Mouse (Mus musculus) lung, postnatal 0 days (tissue): ENCODE results near the gene Gpc5. TPM values are rescaled to one million over a fixed set of nuclear protein-coding genes. Genes with fewer than 3 reads are reported as not detected.

Experiments
- ATAC-seq: fragments of 200-750 bp; cut with Nextera tagmentation; 2 replicates; pipeline ENCODE4 v1.8.0; 2017; ENCODE audit warnings: moderate library complexity
- DNase-seq: peaks from one replicate; pipeline ENCODE4 v3.0.0-alpha.2; 2016; ENCODE audit warnings: low spot score
- H3K27ac ChIP-seq: fragments of 300-500 bp; sonication (generic); 2 replicates; pipeline ENCODE4 v1.5.1; 2014; ENCODE audit warnings: antibody characterized with exemption, mild to moderate bottlenecking, low read length, mixed read lengths
- H3K27me3 ChIP-seq: fragments of 300-500 bp; sonication (generic); replicated peaks from 2 replicates; pipeline ENCODE4 v1.6.1; 2014; ENCODE audit warnings: low read length, mixed read lengths; ENCODE audit not compliant: insufficient read depth
- H3K36me3 ChIP-seq: fragments of 300-500 bp; sonication (generic); 2 replicates; pipeline ENCODE4 v1.6.1; 2014; ENCODE audit warnings: low read length, mixed read lengths; ENCODE audit not compliant: insufficient read depth
- H3K4me1 ChIP-seq: fragments of 300-500 bp; sonication (generic); 2 replicates; pipeline ENCODE4 v1.6.1; 2014; ENCODE audit warnings: antibody characterized with exemption, low read depth, low read length, mixed read lengths; ENCODE audit not compliant: insufficient read depth
- H3K4me2 ChIP-seq: fragments of 300-500 bp; sonication (generic); replicated peaks from 2 replicates; pipeline ENCODE4 v1.6.1; 2014; ENCODE audit warnings: low read depth, mild to moderate bottlenecking, low read length, moderate library complexity, mixed read lengths
- H3K4me3 ChIP-seq: fragments of 300-500 bp; sonication (generic); 2 replicates; pipeline ENCODE4 v1.5.1; 2014; ENCODE audit warnings: low read depth, low read length
- H3K9ac ChIP-seq: fragments of 300-500 bp; sonication (generic); replicated peaks from 2 replicates; pipeline ENCODE4 v1.6.1; 2014; ENCODE audit warnings: low read depth, mild to moderate bottlenecking
- H3K9me3 ChIP-seq: fragments of 300-500 bp; sonication (generic); 2 replicates; pipeline ENCODE4 v1.6.1; 2016; ENCODE audit warnings: low read length, mixed read lengths
- CTCF ChIP-seq: IDR thresholded peaks from 2 replicates; pipeline ENCODE4 v1.5.1; 2016; ENCODE audit warnings: antibody characterized with exemption, mild to moderate bottlenecking
- EP300 ChIP-seq: IDR thresholded peaks from 2 replicates; pipeline ENCODE4 v1.6.1; 2016; ENCODE audit warnings: antibody characterized with exemption, mild to moderate bottlenecking, control low read depth
- WGBS: fragments of 180-500 bp; shearing (Covaris S2); extraction: QIAGEN DNeasy Blood & Tissue Kit; methylation state at CpG from one replicate; pipeline ENCODE4 v1.1.7; 2014; 5-methylcytosine and 5-hydroxymethylcytosine counted together
- polyA plus RNA-seq: library from polyadenylated mRNA; unstranded; fragments of >200 nt; fragmentation: Nextera tagmentation; extraction: Ambion mirVana; gene quantifications from 2 replicates; pipeline ENCODE4 v1.2.1, GENCODE M21; 2015

The Gpc5 gene
- polyA plus RNA-seq, 1 experiment from 2014 or later: 0.16 TPM

- H3K4me1 ChIP-seq: no peaks in the 10 kb centered on the region
- H3K9me3 ChIP-seq: no peaks in the 10 kb centered on the region
- WGBS: 74% methylated on average over 6 of the region's 6 CpGs
- TF ChIP-seq CTCF: no peak
- no peak for TF ChIP-seq EP300
- no peak overlapping the region for H3K27ac ChIP-seq
- no peak overlapping the region for H3K4me3 ChIP-seq
- ATAC-seq (no peak), DNase-seq (no peak)
- H3K36me3 ChIP-seq: no peaks in the 10 kb centered on the region
- no peak overlapping the region for H3K9ac ChIP-seq
- no peaks in the 10 kb centered on the region for H3K27me3 ChIP-seq
- H3K4me2 ChIP-seq: no peak overlapping the region
Observed at GRCm38 (mm10) chr14:115270445-115270844, 178.4 kb downstream of the Gpc5 start.

GRCm38 (mm10) chr14:115282782-115283181 is 190.8 kb downstream of the Gpc5 start:
- ATAC-seq (no peak), DNase-seq (no peak)
- H3K27ac ChIP-seq: no peak overlapping the region
- H3K27me3 ChIP-seq: no peaks in the 10 kb centered on the region
- H3K9ac ChIP-seq: no peak overlapping the region
- TF ChIP-seq CTCF (no peak), EP300 (no peak)
- no peak overlapping the region for H3K4me3 ChIP-seq
- H3K4me2 ChIP-seq: no peak overlapping the region
- no peaks in the 10 kb centered on the region for H3K4me1 ChIP-seq
- H3K36me3 ChIP-seq: no peaks in the 10 kb centered on the region
- no peaks in the 10 kb centered on the region for H3K9me3 ChIP-seq

GRCm38 (mm10) chr14:115324247-115324646 is 232.2 kb downstream of the Gpc5 start:
- no peak overlapping the region for H3K4me3 ChIP-seq
- H3K4me1 ChIP-seq: no peaks in the 10 kb centered on the region
- 54% methylated on average over 2 of the region's 2 CpGs for WGBS
- no peak overlapping the region for H3K9ac ChIP-seq
- DNase-seq (no peak), ATAC-seq (no peak)
- no peak overlapping the region for H3K27ac ChIP-seq
- H3K9me3 ChIP-seq: no peaks in the 10 kb centered on the region
- no peaks in the 10 kb centered on the region for H3K27me3 ChIP-seq
- H3K4me2 ChIP-seq: no peak overlapping the region
- no peak for TF ChIP-seq EP300
- TF ChIP-seq CTCF: no peak
- no peaks in the 10 kb centered on the region for H3K36me3 ChIP-seq

- Histone ChIP-seq H3K27ac (no peak overlapping the region), H3K4me1 (no peaks in the 10 kb centered on the region), H3K27me3 (no peaks in the 10 kb centered on the region), H3K4me2 (no peak overlapping the region), H3K36me3 (no peaks in the 10 kb centered on the region), H3K9ac (no peak overlapping the region), H3K4me3 (no peak overlapping the region), H3K9me3 (no peaks in the 10 kb centered on the region)
- no peak for DNase-seq
- ATAC-seq: no peak
- 40% methylated on average over 5 of the region's 5 CpGs for WGBS
- TF ChIP-seq EP300: no peak
Observed at GRCm38 (mm10) chr14:115326426-115326825, 234.4 kb downstream of the Gpc5 start.

- 77% methylated on average over 3 of the region's 3 CpGs for WGBS
Observed at GRCm38 (mm10) chr14:115339084-115339483, 247.1 kb downstream of the Gpc5 start.

GRCm38 (mm10) chr14:115342597-115342996 is 250.6 kb downstream of the Gpc5 start:
- Histone ChIP-seq H3K4me3 (no peak overlapping the region), H3K27me3 (no peaks in the 10 kb centered on the region), H3K4me1 (no peaks in the 10 kb centered on the region), H3K9me3 (no peaks in the 10 kb centered on the region), H3K9ac (no peak overlapping the region), H3K4me2 (no peak overlapping the region), H3K36me3 (no peaks in the 10 kb centered on the region), H3K27ac (no peak overlapping the region)
- ATAC-seq (no peak), DNase-seq (no peak)
- 84% methylated on average over 2 of the region's 2 CpGs for WGBS
- no peak for TF ChIP-seq CTCF
- no peak for TF ChIP-seq EP300

More at GRCm38 (mm10) chr14:115339084-115339483, 247.1 kb downstream of the Gpc5 start:
- H3K36me3 ChIP-seq: no peaks in the 10 kb centered on the region
- H3K9ac ChIP-seq: no peak overlapping the region
- no peak overlapping the region for H3K27ac ChIP-seq
- H3K4me3 ChIP-seq: no peak overlapping the region
- no peaks in the 10 kb centered on the region for H3K9me3 ChIP-seq
- no peaks in the 10 kb centered on the region for H3K27me3 ChIP-seq
- no peak for DNase-seq
- no peak for TF ChIP-seq CTCF
- ATAC-seq: no peak
- no peaks in the 10 kb centered on the region for H3K4me1 ChIP-seq
- no peak overlapping the region for H3K4me2 ChIP-seq

- WGBS: 75% methylated on average over 3 of the region's 3 CpGs
- H3K36me3 ChIP-seq: no peaks in the 10 kb centered on the region
- no peak overlapping the region for H3K9ac ChIP-seq
- no peaks in the 10 kb centered on the region for H3K9me3 ChIP-seq
- H3K4me2 ChIP-seq: no peak overlapping the region
- no peak for ATAC-seq
- DNase-seq: no peak
- TF ChIP-seq EP300: no peak
- TF ChIP-seq CTCF: no peak
- no peak overlapping the region for H3K27ac ChIP-seq
- no peaks in the 10 kb centered on the region for H3K4me1 ChIP-seq
- no peaks in the 10 kb centered on the region for H3K27me3 ChIP-seq
- H3K4me3 ChIP-seq: no peak overlapping the region
Observed at GRCm38 (mm10) chr14:115349448-115349847, 257.4 kb downstream of the Gpc5 start.
